Mouse (Mus musculus) adrenal gland, adult 18-20 months (tissue): Measurements from ENCODE around the gene Dalrd3. TPM values are rescaled to one million over a fixed set of nuclear protein-coding genes. Genes with fewer than 3 reads are reported as not detected.

Experiments used
- DNase-seq, 2 experiments: peaks; one replicate each; pipeline ENCODE4 v3.0.0; 2021 to 2022; ENCODE audit warnings: low spot score in 2 of 2
- microRNA-seq, 2 experiments: library from miRNA; unstranded; fragments of <30 nt; microRNA quantifications; one replicate each; pipeline ENCODE4 v1.2.0; 2021; ENCODE audit warnings: borderline number of aligned reads in 2 of 2
- total RNA-seq, 2 experiments: library from RNA; stranded (reverse); gene quantifications; 1 replicate in 1 of 2; 2 replicates in 1 of 2; pipeline ENCODE4 v1.2.3; 2021

Dalrd3 gene
- total RNA-seq, 2 experiments from 2014 or later = 64.6 to 81.8 TPM

DNA sequence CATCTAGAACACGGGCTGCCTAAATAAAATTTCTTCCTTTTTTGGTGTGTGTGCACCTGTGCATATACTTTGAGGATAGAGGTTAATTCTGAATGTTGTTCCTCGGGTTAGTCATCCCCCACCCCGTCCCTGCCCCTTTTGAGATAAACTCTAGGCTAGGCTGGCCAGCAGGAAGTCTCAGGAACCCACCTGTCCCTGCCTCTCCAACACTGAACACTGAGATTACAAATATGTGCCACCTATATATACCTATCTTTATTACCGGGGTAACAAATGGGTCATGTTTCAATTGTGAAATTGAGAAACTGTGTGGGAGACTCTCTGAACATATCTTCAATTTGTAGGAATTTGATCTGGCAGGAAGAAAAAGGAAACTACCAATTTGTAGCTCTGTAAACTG, 39.2 kb downstream of the Dalrd3 start:
- DNase-seq = no peak

GRCm38 (mm10) chr9:108611488-108611887, 41.8 kb downstream of the Dalrd3 start:
- DNase-seq = no peak

DNA sequence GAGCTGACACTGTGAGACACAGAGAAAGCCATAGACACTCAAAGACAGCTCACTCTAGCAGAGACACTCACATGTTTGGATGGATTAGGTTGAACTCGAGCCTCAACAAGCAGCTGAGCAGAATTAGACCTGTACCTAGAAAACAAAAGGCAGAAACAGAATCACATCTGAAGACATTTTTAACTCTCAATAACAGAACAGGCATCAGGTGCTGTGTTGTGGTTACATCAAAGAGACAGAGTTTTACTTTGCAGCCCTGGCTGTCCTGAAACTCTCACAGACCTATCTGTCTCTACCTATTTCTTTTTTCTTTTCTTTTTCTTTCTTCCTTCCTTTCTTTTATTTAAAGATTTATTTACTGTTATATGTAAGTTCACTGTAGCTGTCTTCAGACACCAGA, 47.6 kb downstream of the Dalrd3 start:
- no peak for DNase-seq

Small RNA genes lying within 50 kb of the gene (microRNA-seq; reads per million reads assigned to microRNA genes)
- 0 reads per million in 2 experiments for gene Gm24083
- 0 reads per million in 2 experiments for gene Mir191
- 970 to 1,351 reads per million in 2 experiments for gene Mir425

Other genes starting within 250 kb of the Dalrd3 start
- gene Gpx1, start 231.0 kb upstream of the Dalrd3 start, total RNA-seq = 100 to 1,000 TPM; 551 to 749 TPM
- 100 to 1,000 TPM; 107 to 126 TPM for gene Usp4, start 222.0 kb upstream of the Dalrd3 start, total RNA-seq
- 1 to 10 TPM; 1.5 to 2.1 TPM for gene 1700102P08Rik, start 177.1 kb upstream of the Dalrd3 start, total RNA-seq
- gene Ccdc36, start 141.4 kb upstream of the Dalrd3 start, total RNA-seq = not detected
- not detected for gene BC048562, start 133.4 kb upstream of the Dalrd3 start, total RNA-seq
- gene Ccdc71, start 109.4 kb upstream of the Dalrd3 start, total RNA-seq = 10 to 100 TPM; 25.6 to 42.3 TPM
- gene Klhdc8b, start 108.3 kb upstream of the Dalrd3 start, total RNA-seq = 10 to 100 TPM; 20.4 to 22.3 TPM
- 100 to 1,000 TPM; 107 to 134 TPM for gene Lamb2, start 90.2 kb upstream of the Dalrd3 start, total RNA-seq
- gene Usp19, start 79.3 kb upstream of the Dalrd3 start, total RNA-seq = 100 to 1,000 TPM; 172 to 248 TPM
- gene Qars, start 62.2 kb upstream of the Dalrd3 start, total RNA-seq = 100 to 1,000 TPM; 144 to 180 TPM
- gene Qrich1, start 53.1 kb upstream of the Dalrd3 start, total RNA-seq = 100 to 1,000 TPM in 1 of 2 experiments, 10 to 100 TPM in 1; 91.5 to 107 TPM
- gene Impdh2, start 9.6 kb upstream of the Dalrd3 start, total RNA-seq = 100 to 1,000 TPM in 1 of 2 experiments, 10 to 100 TPM in 1; 99.7 to 135 TPM
- 10 to 100 TPM; 50.8 to 51.0 TPM for gene Ndufaf3, start 2.5 kb upstream of the Dalrd3 start, total RNA-seq
- gene Wdr6, start 8.9 kb downstream of the Dalrd3 start, total RNA-seq = 10 to 100 TPM; 93.9 to 96.2 TPM
- 1 to 10 TPM; 6.2 to 7.9 TPM for gene P4htm, start 27.8 kb downstream of the Dalrd3 start, total RNA-seq
- 10 to 100 TPM; 61.2 to 63.0 TPM for gene Arih2, start 79.5 kb downstream of the Dalrd3 start, total RNA-seq
- 100 to 1,000 TPM; 125 to 212 TPM for gene Slc25a20, start 92.2 kb downstream of the Dalrd3 start, total RNA-seq
- gene Prkar2a, start 119.4 kb downstream of the Dalrd3 start, total RNA-seq = 10 to 100 TPM; 33.1 to 43.5 TPM
- gene Ip6k2, start 213.9 kb downstream of the Dalrd3 start, total RNA-seq = 100 to 1,000 TPM in 1 of 2 experiments, 10 to 100 TPM in 1; 76.8 to 101 TPM
- 10 to 100 TPM; 10.8 to 11.3 TPM for gene Nckipsd, start 238.5 kb downstream of the Dalrd3 start, total RNA-seq